Mouse (Mus musculus): ENCODE results near the gene Slamf1. TPM values are rescaled to one million over a fixed set of nuclear protein-coding genes. Genes with fewer than 3 reads are reported as not detected.

Gene Slamf1
- polyA plus RNA-seq (2014; fragmentation: Illumina TruSeq; extraction: RNeasy Lipid Tissue Mini Kit (QIAGEN cat#74804); ENCODE audit: low read depth, low replicate concordance) = not detected

DNA sequence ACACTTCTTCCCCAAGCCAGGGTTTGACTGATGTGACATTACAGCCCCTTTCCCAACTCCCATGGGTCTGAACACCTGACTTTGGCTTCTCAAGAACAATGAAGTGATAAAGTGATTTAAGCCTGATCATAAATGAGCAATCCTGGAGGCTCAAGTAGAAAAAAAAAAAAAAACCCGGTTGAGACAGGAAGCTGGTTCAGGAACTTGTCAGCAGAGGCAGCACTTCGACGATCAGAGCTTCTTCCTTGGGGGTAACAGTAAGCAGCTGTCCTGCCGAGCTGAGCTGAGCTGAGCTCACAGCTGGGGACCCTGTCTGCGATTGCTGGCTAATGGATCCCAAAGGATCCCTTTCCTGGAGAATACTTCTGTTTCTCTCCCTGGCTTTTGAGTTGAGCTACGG is at the start of gene Slamf1:
Gene Slamf1, plus strand, starts transcription at position 230 of the 400 bp plus-strand sequence.

DNA sequence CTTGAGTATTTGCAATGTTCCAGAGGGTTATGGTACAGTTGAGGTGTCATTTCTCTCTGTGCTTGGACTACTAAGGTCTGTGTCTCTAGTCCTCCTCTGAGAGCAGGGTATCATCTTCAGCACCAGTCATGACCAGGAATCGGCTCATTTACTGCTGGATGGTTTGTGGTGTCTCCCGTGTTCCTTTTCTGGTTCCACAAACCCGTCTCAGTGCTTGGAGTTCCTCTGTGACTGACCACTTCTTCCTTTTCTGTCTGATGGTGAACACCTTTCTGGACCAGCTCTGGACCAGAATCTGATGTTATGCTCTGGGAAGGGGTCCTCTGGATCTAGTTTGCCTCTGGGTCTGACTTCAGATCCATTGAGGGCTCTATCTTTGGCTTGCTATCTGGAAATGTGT is 72.6 kb downstream of the Slamf1 start, which contains the start of gene Cd84:
Gene Cd84, plus strand, starts transcription at position 210 of the 400 bp plus-strand sequence.

Other genes starting within 250 kb of the Slamf1 start
- not detected for gene Itln1, start 231.8 kb upstream of the Slamf1 start, polyA plus RNA-seq (2014; fragmentation: Illumina TruSeq; extraction: RNeasy Lipid Tissue Mini Kit (QIAGEN cat#74804); ENCODE audit: low read depth, low replicate concordance)
- not detected for gene Cd244a, start 207.9 kb upstream of the Slamf1 start, polyA plus RNA-seq (2014; fragmentation: Illumina TruSeq; extraction: RNeasy Lipid Tissue Mini Kit (QIAGEN cat#74804); ENCODE audit: low read depth, low replicate concordance)
- 1.8 TPM for gene Ly9, start 159.7 kb upstream of the Slamf1 start, polyA plus RNA-seq (2014; fragmentation: Illumina TruSeq; extraction: RNeasy Lipid Tissue Mini Kit (QIAGEN cat#74804); ENCODE audit: low read depth, low replicate concordance)
- gene Slamf7, start 114.1 kb upstream of the Slamf1 start, polyA plus RNA-seq (2014; fragmentation: Illumina TruSeq; extraction: RNeasy Lipid Tissue Mini Kit (QIAGEN cat#74804); ENCODE audit: low read depth, low replicate concordance) = 0.42 TPM
- 6.4 TPM for gene Cd48, start 85.1 kb upstream of the Slamf1 start, polyA plus RNA-seq (2014; fragmentation: Illumina TruSeq; extraction: RNeasy Lipid Tissue Mini Kit (QIAGEN cat#74804); ENCODE audit: low read depth, low replicate concordance)
- 10.8 TPM for gene Cd84, start 72.6 kb downstream of the Slamf1 start, polyA plus RNA-seq (2014; fragmentation: Illumina TruSeq; extraction: RNeasy Lipid Tissue Mini Kit (QIAGEN cat#74804); ENCODE audit: low read depth, low replicate concordance)
- 0.95 TPM for gene Gm10521, start 128.5 kb downstream of the Slamf1 start, polyA plus RNA-seq (2014; fragmentation: Illumina TruSeq; extraction: RNeasy Lipid Tissue Mini Kit (QIAGEN cat#74804); ENCODE audit: low read depth, low replicate concordance)
- 1.8 TPM for gene Slamf6, start 150.4 kb downstream of the Slamf1 start, polyA plus RNA-seq (2014; fragmentation: Illumina TruSeq; extraction: RNeasy Lipid Tissue Mini Kit (QIAGEN cat#74804); ENCODE audit: low read depth, low replicate concordance)

Data from liver, adult 10 weeks (tissue).